Mouse (Mus musculus) frontal cortex, adult (tissue): ENCODE measurements around the gene S1pr5.
"Not testable (repeated sequence)": the region's sequence is repeated elsewhere in the genome, so short reads cannot be mapped to it uniquely, and the experiment has no call there.

Experiments
- ATAC-seq: cut with Nextera tagmentation; 2 replicates; pipeline ENCODE4 v1.9.2; 2017; ENCODE audit warnings: mild to moderate bottlenecking, moderate library complexity, mixed read lengths; ENCODE audit not compliant: low TSS enrichment

S1pr5 gene

GRCm38 (mm10) chr9:21248326-21248725, at the start of gene S1pr5:
TSS of gene S1pr5 (minus strand) at chr9:21248443.
- ATAC-seq, result peak; percentile 16; the same call in 1 of the 2 replicates

- ATAC-seq, result no peak
These were observed 44.0 kb upstream of the S1pr5 start for GRCm38 (mm10) chr9:21292271-21292670.

GRCm38 (mm10) chr9:21291868-21292267, 43.6 kb upstream of the S1pr5 start:
- ATAC-seq, result not testable (repeated sequence)

GRCm38 (mm10) chr9:21291022-21291787, 43.0 kb upstream of the S1pr5 start, which contains the start of gene Cdkn2d:
TSS of gene Cdkn2d (minus strand) at chr9:21291407.
- ATAC-seq, result peak; percentile 85

- ATAC-seq, result no peak
These were observed 42.3 kb upstream of the S1pr5 start for GRCm38 (mm10) chr9:21290589-21290988.

GRCm38 (mm10) chr9:21289337-21289671, 41.1 kb upstream of the S1pr5 start:
- no peak for ATAC-seq

GRCm38 (mm10) chr9:21288404-21289336, 40.4 kb upstream of the S1pr5 start:
- no peak for ATAC-seq

- ATAC-seq, result peak; percentile 73
These were observed 39.5 kb upstream of the S1pr5 start, which contains the start of gene Kri1 for GRCm38 (mm10) chr9:21287571-21288402. TSS of gene Kri1 (minus strand) at chr9:21287969.

- ATAC-seq, result no peak
These were observed 38.5 kb upstream of the S1pr5 start for GRCm38 (mm10) chr9:21286753-21287152.

- no peak for ATAC-seq
These were observed 35.8 kb upstream of the S1pr5 start for GRCm38 (mm10) chr9:21283994-21284393.

- ATAC-seq, result no peak
These were observed 35.3 kb upstream of the S1pr5 start for GRCm38 (mm10) chr9:21283591-21283990.

GRCm38 (mm10) chr9:21277776-21278175, 29.5 kb upstream of the S1pr5 start:
- no peak for ATAC-seq

- no peak for ATAC-seq
These were observed 28.1 kb upstream of the S1pr5 start for GRCm38 (mm10) chr9:21276307-21276706.

- no peak for ATAC-seq
These were observed 27.5 kb upstream of the S1pr5 start for GRCm38 (mm10) chr9:21275727-21276126.

GRCm38 (mm10) chr9:21275013-21275710, 26.9 kb upstream of the S1pr5 start:
- ATAC-seq, result no peak

GRCm38 (mm10) chr9:21274336-21274735, 26.1 kb upstream of the S1pr5 start:
- no peak for ATAC-seq

GRCm38 (mm10) chr9:21273520-21274228, 25.4 kb upstream of the S1pr5 start:
- ATAC-seq, result no peak

GRCm38 (mm10) chr9:21273094-21273493, 24.9 kb upstream of the S1pr5 start:
- ATAC-seq, result no peak

GRCm38 (mm10) chr9:21272391-21272790, 24.1 kb upstream of the S1pr5 start:
- no peak for ATAC-seq

- not testable (repeated sequence) for ATAC-seq
These were observed 21.3 kb upstream of the S1pr5 start for GRCm38 (mm10) chr9:21269590-21269989.
